Mouse (Mus musculus): Measurements from ENCODE around the gene AL732309.1. TPM values are rescaled to one million over a fixed set of nuclear protein-coding genes. Genes with fewer than 3 reads are reported as not detected.

The AL732309.1 gene
- polyA plus RNA-seq, 1 experiment from 2014 or later = 4.5 TPM

DNA sequence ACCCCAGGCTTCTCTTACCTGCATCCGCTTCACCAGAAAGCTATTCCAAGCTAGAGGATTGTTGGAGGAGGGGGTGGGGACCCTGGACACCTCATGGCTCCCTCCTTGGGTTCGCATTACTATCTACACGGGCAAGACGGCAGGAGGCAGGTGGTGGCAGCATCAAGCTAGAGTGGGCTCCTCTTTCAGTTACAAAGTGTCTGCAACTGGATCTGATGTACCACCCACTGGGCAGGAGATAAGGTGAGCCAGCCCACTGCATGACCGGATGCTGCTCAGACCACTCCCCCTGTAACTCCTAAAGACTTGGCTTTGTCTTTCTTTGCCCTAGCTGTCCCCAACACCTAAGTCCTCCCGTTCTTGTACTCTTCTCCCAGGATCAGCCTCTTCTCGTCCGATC is 10.0 kb downstream of the AL732309.1 start, which contains the start of gene Rnf224:
Gene Rnf224 (minus strand): TSS at position 174 of the 400 bp plus-strand sequence.
- ATAC-seq (ENCODE audit: low read depth) = no peak
- peaks cover 1% of the 10 kb centered on the region for H3K27me3 ChIP-seq (ENCODE audit: control insufficient read depth, insufficient read depth, low read depth, low read length)
- no peak within 1 kb of the TSS for H3K27ac ChIP-seq (ENCODE audit: low read length)
- no peaks in the 10 kb centered on the region for H3K36me3 ChIP-seq (ENCODE audit: control insufficient read depth, insufficient read depth, low read length)
- H3K9me3 ChIP-seq (ENCODE audit: control insufficient read depth, low read length) = no peaks in the 10 kb centered on the region
- H3K4me3 ChIP-seq (ENCODE audit: low read length) = no peak within 1 kb of the TSS
- no peak within 1 kb of the TSS for H3K9ac ChIP-seq (ENCODE audit: low read length)
- H3K4me1 ChIP-seq (replicated peaks; ENCODE audit: control insufficient read depth, insufficient read depth, low read length) = peaks cover 8% of the 10 kb centered on the region
- 24% methylated on average over 8 of the region's 8 CpGs for WGBS
- no peak within 1 kb of the TSS for H3K4me2 ChIP-seq (ENCODE audit: low read depth, low read length)

DNA sequence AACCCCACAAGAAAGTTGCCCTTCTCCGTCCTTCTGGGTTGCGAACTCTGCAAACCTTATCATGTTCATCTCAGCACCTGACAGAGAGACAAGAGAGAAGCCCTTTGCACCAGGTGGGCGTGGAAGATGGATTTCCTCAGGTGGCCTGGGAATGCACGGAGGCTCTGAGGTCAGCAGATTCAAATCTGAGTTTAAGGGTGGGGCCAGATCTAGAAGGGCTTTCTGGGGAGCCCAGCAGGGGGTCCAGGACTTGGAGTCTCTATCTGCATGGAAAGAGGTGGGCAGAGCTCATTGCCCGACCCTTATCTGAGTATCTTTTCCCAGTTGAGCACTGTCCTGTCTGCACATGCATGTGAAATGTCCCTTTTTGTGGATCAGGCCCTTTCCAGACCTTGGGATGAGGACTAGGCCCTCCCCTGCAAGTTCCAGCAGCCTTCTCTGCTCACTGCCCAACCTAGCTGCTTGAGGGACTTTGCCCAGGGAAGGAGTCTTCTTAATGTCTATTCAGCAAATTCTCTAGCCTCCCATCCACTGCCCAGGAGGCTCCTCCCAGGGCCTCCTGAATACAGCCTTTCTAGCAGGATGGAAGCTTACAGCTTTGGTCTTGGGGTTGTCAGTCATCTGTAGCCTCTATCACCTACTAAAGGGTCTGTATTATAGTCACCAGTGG is 12.0 kb downstream of the AL732309.1 start:
- Histone ChIP-seq H3K9me3 (ENCODE audit: control insufficient read depth, low read length) (no peaks in the 10 kb centered on the region), H3K9ac (ENCODE audit: low read length) (no peak overlapping the region), H3K4me2 (ENCODE audit: low read depth, low read length) (no peak overlapping the region), H3K27me3 (ENCODE audit: control insufficient read depth, insufficient read depth, low read depth, low read length) (no peaks in the 10 kb centered on the region), H3K36me3 (ENCODE audit: control insufficient read depth, insufficient read depth, low read length) (no peaks in the 10 kb centered on the region), H3K4me3 (ENCODE audit: low read length) (no peak overlapping the region), H3K27ac (ENCODE audit: low read length) (no peak overlapping the region), H3K4me1 (replicated peaks; ENCODE audit: control insufficient read depth, insufficient read depth, low read length) (no peaks in the 10 kb centered on the region)
- no peak for ATAC-seq (ENCODE audit: low read depth)
- WGBS = 45% methylated on average over 5 of the region's 5 CpGs

DNA sequence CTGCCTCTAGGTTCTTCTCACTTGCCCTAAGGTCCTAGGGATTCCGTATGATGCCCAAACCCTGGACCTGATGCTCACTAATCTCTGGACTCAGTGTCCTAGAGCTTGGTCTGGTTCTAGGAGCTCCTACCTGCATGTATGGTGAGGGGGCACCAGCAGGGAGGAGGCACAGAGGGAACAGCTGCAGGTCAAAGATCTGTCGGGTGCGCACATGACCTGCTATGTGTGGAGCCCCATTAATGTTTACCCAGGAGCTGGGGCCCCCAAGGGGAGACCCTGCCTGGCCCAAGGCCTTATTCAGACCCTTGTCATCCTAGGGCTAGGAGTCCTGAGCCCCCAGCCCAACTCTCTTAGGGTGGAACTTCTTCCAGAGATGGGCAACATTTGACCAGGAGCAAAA is 12.6 kb downstream of the AL732309.1 start, which contains the start of gene Slc34a3:
Gene Slc34a3 (minus strand): TSS at position 315 of the 400 bp plus-strand sequence.
- Histone ChIP-seq H3K4me1 (replicated peaks; ENCODE audit: control insufficient read depth, insufficient read depth, low read length) (no peaks in the 10 kb centered on the region; the same call in 1 of the 2 replicates), H3K4me3 (ENCODE audit: low read length) (no peak within 1 kb of the TSS), H3K36me3 (ENCODE audit: control insufficient read depth, insufficient read depth, low read length) (no peaks in the 10 kb centered on the region), H3K27ac (ENCODE audit: low read length) (no peak within 1 kb of the TSS), H3K27me3 (ENCODE audit: control insufficient read depth, insufficient read depth, low read depth, low read length) (no peaks in the 10 kb centered on the region), H3K4me2 (ENCODE audit: low read depth, low read length) (no peak within 1 kb of the TSS), H3K9ac (ENCODE audit: low read length) (no peak within 1 kb of the TSS), H3K9me3 (ENCODE audit: control insufficient read depth, low read length) (no peaks in the 10 kb centered on the region)
- 61% methylated on average over 3 of the region's 3 CpGs for WGBS
- no peak for ATAC-seq (ENCODE audit: low read depth)

DNA sequence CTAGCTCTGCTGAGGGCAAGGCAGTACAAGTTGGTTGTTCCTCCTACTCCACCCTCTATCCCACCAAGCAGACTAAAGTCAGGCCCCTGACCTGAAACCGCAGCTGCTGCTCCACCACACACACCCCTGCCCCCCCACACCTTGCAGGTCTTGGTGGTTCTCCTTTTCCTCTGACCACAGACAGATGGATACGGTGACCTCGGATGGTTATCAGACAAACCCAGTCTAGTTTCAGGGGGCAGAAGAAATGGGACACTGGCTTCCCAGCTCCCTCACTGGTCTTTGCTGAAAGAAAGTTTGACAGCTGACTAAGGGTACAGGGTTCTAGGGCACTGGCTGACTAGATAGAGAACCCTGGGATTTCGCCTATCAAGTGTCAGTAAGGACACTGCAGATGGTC is 13.2 kb downstream of the AL732309.1 start:
- Histone ChIP-seq H3K4me1 (replicated peaks; ENCODE audit: control insufficient read depth, insufficient read depth, low read length) (peaks cover 5% of the 10 kb centered on the region; the same call in 1 of the 2 replicates), H3K4me2 (ENCODE audit: low read depth, low read length) (no peak overlapping the region), H3K27me3 (ENCODE audit: control insufficient read depth, insufficient read depth, low read depth, low read length) (no peaks in the 10 kb centered on the region), H3K9me3 (ENCODE audit: control insufficient read depth, low read length) (no peaks in the 10 kb centered on the region), H3K9ac (ENCODE audit: low read length) (no peak overlapping the region), H3K36me3 (ENCODE audit: control insufficient read depth, insufficient read depth, low read length) (no peaks in the 10 kb centered on the region), H3K27ac (ENCODE audit: low read length) (no peak overlapping the region), H3K4me3 (ENCODE audit: low read length) (no peak overlapping the region)
- no peak for ATAC-seq (ENCODE audit: low read depth)
- WGBS = 59% methylated on average over 4 of the region's 4 CpGs

DNA sequence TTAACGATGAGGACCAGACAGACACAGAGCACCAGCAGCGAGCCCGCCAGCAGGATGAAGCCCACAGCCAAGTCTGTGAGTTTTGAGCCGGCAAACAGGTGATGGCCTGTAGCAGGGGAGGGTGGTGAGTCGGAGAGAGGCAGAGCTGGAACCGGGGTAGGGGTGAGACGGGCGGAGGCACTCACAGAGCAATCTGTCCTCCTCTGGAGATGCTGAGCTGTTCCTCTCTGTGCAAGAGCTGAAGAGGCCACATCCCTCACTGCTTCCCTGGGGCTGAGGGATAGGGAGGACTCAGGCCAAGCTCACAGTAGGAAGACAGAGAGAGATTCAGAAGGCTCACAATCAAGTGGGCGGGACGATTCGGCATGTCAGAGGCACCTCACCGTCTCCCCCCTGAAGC is 15.6 kb downstream of the AL732309.1 start:
- H3K36me3 ChIP-seq (ENCODE audit: control insufficient read depth, insufficient read depth, low read length) = no peaks in the 10 kb centered on the region
- H3K27me3 ChIP-seq (ENCODE audit: control insufficient read depth, insufficient read depth, low read depth, low read length) = no peaks in the 10 kb centered on the region
- no peak overlapping the region for H3K27ac ChIP-seq (ENCODE audit: low read length)
- peaks cover 9% of the 10 kb centered on the region; the same call in 1 of the 2 replicates for H3K4me1 ChIP-seq (replicated peaks; ENCODE audit: control insufficient read depth, insufficient read depth, low read length)
- WGBS = 57% methylated on average over 12 of the region's 12 CpGs
- no peak overlapping the region for H3K4me2 ChIP-seq (ENCODE audit: low read depth, low read length)
- ATAC-seq (ENCODE audit: low read depth) = no peak
- no peak overlapping the region for H3K4me3 ChIP-seq (ENCODE audit: low read length)
- no peaks in the 10 kb centered on the region for H3K9me3 ChIP-seq (ENCODE audit: control insufficient read depth, low read length)
- no peak overlapping the region for H3K9ac ChIP-seq (ENCODE audit: low read length)

DNA sequence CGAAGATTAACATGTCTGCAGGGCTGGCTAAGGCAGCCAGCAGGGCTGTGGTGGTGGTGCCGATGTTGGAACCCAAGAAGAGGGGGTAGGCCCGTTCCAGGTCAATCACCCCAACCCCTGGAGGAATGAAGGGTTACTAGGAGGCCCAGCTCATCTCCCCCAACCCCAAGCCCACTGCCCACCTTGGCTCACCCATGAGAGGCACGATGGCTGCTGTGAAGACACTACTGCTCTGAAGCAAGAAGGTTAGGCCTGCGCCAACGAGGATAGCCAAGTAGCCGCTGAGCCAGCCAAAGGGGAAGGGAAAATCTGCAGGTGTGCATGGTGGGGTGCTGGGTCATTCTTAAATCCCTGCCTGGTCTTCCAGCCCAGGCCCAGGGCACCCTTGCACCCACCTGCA is 16.1 kb downstream of the AL732309.1 start:
- Histone ChIP-seq H3K36me3 (ENCODE audit: control insufficient read depth, insufficient read depth, low read length) (no peaks in the 10 kb centered on the region), H3K27me3 (ENCODE audit: control insufficient read depth, insufficient read depth, low read depth, low read length) (no peaks in the 10 kb centered on the region), H3K4me3 (ENCODE audit: low read length) (no peak overlapping the region), H3K4me1 (replicated peaks; ENCODE audit: control insufficient read depth, insufficient read depth, low read length) (peaks cover 13% of the 10 kb centered on the region), H3K9me3 (ENCODE audit: control insufficient read depth, low read length) (no peaks in the 10 kb centered on the region), H3K4me2 (ENCODE audit: low read depth, low read length) (no peak overlapping the region), H3K9ac (ENCODE audit: low read length) (no peak overlapping the region), H3K27ac (ENCODE audit: low read length) (no peak overlapping the region)
- WGBS = 75% methylated on average over 7 of the region's 7 CpGs
- no peak for ATAC-seq (ENCODE audit: low read depth)

DNA sequence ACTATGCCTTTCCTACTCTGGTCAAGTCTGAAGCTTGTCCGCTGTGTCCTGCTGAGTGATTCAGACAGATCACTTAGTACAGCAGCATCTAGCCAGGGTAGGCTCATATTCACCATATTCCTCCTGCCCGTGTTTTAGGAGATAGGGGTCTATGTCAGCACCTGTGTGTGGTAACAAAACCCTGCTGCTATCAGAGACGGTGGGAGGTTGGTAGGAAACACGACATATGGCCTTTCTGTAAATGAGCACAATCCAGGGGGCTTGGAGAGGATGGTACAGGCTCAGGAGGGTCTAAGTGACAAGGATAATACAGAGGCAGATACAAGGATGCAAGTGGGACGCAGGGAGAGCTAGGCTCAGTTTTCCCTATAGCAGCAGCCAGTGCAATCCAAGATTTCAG is 17.1 kb downstream of the AL732309.1 start:
- H3K4me1 ChIP-seq (replicated peaks; ENCODE audit: control insufficient read depth, insufficient read depth, low read length) = peaks cover 16% of the 10 kb centered on the region
- H3K36me3 ChIP-seq (ENCODE audit: control insufficient read depth, insufficient read depth, low read length) = no peaks in the 10 kb centered on the region
- no peaks in the 10 kb centered on the region for H3K27me3 ChIP-seq (ENCODE audit: control insufficient read depth, insufficient read depth, low read depth, low read length)
- H3K9ac ChIP-seq (ENCODE audit: low read length) = no peak overlapping the region
- no peak overlapping the region for H3K27ac ChIP-seq (ENCODE audit: low read length)
- no peak overlapping the region for H3K4me3 ChIP-seq (ENCODE audit: low read length)
- 64% methylated on average over 5 of the region's 5 CpGs for WGBS
- no peak overlapping the region for H3K4me2 ChIP-seq (ENCODE audit: low read depth, low read length)
- no peak for ATAC-seq (ENCODE audit: low read depth)
- H3K9me3 ChIP-seq (ENCODE audit: control insufficient read depth, low read length) = no peaks in the 10 kb centered on the region

DNA sequence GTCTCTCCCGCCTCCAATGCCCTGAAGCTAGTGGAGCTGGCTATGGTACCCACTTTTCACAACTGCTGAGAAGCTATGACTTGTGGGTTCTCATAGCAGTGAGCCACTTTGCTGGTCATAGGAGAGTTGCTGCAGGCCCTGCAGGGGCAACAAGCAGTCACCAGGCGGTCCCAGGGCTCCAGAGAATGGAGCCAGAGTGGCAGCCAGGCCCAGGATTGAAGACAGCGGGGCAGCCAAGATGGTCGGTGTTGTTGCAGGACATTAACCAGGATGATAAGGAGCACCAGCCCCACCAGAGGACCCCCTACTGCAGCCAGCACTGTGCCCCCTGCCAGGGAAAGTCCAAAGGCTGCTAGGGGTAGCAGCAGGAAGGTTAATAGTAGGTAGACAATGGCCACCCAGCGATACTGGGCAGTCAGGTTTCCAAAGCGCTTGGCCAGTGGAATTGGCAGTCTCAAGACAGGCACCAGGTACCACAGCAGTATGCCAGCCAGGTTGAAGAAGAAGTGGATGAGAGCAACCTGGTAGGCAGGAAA is 17.6 kb downstream of the AL732309.1 start:
- H3K4me2 ChIP-seq (ENCODE audit: low read depth, low read length) = no peak overlapping the region
- H3K9me3 ChIP-seq (ENCODE audit: control insufficient read depth, low read length) = no peaks in the 10 kb centered on the region
- H3K9ac ChIP-seq (ENCODE audit: low read length) = peak overlapping the region; percentile 24; the same call in 1 of the 2 replicates
- H3K27ac ChIP-seq (ENCODE audit: low read length) = no peak overlapping the region
- WGBS = 69% methylated on average over 6 of the region's 6 CpGs
- no peaks in the 10 kb centered on the region for H3K36me3 ChIP-seq (ENCODE audit: control insufficient read depth, insufficient read depth, low read length)
- H3K27me3 ChIP-seq (ENCODE audit: control insufficient read depth, insufficient read depth, low read depth, low read length) = no peaks in the 10 kb centered on the region
- ATAC-seq (ENCODE audit: low read depth) = no peak
- peaks cover 16% of the 10 kb centered on the region for H3K4me1 ChIP-seq (replicated peaks; ENCODE audit: control insufficient read depth, insufficient read depth, low read length)
- no peak overlapping the region for H3K4me3 ChIP-seq (ENCODE audit: low read length)

DNA sequence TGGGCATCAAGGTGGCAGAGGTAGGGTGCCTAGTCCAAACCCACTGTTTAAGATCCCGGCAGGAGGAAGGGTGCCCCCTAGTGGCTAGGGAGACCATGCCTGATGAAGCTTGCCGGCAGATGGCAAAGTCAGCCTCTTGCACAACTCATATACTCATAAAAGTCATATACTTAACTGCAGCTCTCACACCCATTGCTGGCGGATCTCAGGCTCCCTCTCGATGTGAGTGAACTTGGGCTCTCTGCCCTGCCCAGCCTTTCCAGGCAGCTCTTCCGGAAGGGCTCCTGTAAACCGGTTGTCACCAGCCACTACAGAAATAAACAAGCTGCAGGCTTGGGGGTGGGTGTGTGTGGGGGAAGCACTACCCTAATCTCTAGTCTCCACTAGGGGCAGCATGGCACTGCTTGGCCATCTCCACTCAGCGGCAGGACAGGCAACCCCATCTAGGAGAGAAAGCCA is 18.2 kb downstream of the AL732309.1 start:
- peak; percentile 39 for ATAC-seq (ENCODE audit: low read depth)
- Histone ChIP-seq H3K9me3 (ENCODE audit: control insufficient read depth, low read length) (no peaks in the 10 kb centered on the region), H3K27ac (ENCODE audit: low read length) (peak overlapping the region; percentile 71), H3K27me3 (ENCODE audit: control insufficient read depth, insufficient read depth, low read depth, low read length) (no peaks in the 10 kb centered on the region), H3K9ac (ENCODE audit: low read length) (0 out of 2 replicates have a peak overlapping the region, but pooled peaks have one; percentile 12), H3K4me1 (replicated peaks; ENCODE audit: control insufficient read depth, insufficient read depth, low read length) (peaks cover 17% of the 10 kb centered on the region), H3K36me3 (ENCODE audit: control insufficient read depth, insufficient read depth, low read length) (no peaks in the 10 kb centered on the region), H3K4me3 (ENCODE audit: low read length) (no peak overlapping the region), H3K4me2 (ENCODE audit: low read depth, low read length) (peak overlapping the region; percentile 39)
- WGBS = 0% methylated on average over 7 of the region's 7 CpGs

Measured in lung, embryonic 16.5 days (tissue).